Mouse (Mus musculus) forebrain, embryonic 11.5 days (tissue): Measurements from ENCODE around the gene Gm17359. TPM values are rescaled to one million over a fixed set of nuclear protein-coding genes. Genes with fewer than 3 reads are reported as not detected.

Source experiments
- ATAC-seq: fragments of 200-750 bp; cut with Nextera tagmentation; replicated peaks from 2 replicates; pipeline ENCODE4 v1.8.0; 2017; ENCODE audit warnings: moderate TSS enrichment; ENCODE audit not compliant: low FRiP score
- DNase-seq: peaks from one replicate; pipeline ENCODE4 v3.0.0-alpha.2; 2017; ENCODE audit warnings: low spot score
- H3K27ac ChIP-seq: fragments of 300-500 bp; sonication (generic); 2 replicates; pipeline ENCODE4 v1.5.1; 2014; ENCODE audit warnings: low read depth, low read length
- H3K27me3 ChIP-seq: fragments of 300-500 bp; sonication (generic); 2 replicates; pipeline ENCODE4 v1.6.1; 2014; ENCODE audit warnings: mild to moderate bottlenecking, low read length, mixed read lengths; ENCODE audit not compliant: control insufficient read depth, insufficient read depth
- H3K36me3 ChIP-seq: fragments of 300-500 bp; sonication (generic); 2 replicates; pipeline ENCODE4 v1.6.1; 2014; ENCODE audit warnings: mild to moderate bottlenecking, low read length, moderate library complexity, mixed read lengths; ENCODE audit not compliant: control insufficient read depth, insufficient read depth
- H3K4me1 ChIP-seq: fragments of 300-500 bp; sonication (generic); replicated peaks from 2 replicates; pipeline ENCODE4 v1.6.1; 2014; ENCODE audit warnings: low read length, mixed read lengths; ENCODE audit not compliant: control insufficient read depth, insufficient read depth
- H3K4me2 ChIP-seq: fragments of 300-500 bp; sonication (generic); 2 replicates; pipeline ENCODE4 v1.6.1; 2014; ENCODE audit warnings: low read depth, mild to moderate bottlenecking, low read length, moderate library complexity, mixed read lengths; ENCODE audit not compliant: severe bottlenecking
- H3K4me3 ChIP-seq: fragments of 300-500 bp; sonication (generic); 2 replicates; pipeline ENCODE4 v1.5.1; 2014; ENCODE audit warnings: low read depth, low read length
- H3K9ac ChIP-seq: fragments of 300-500 bp; sonication (generic); 2 replicates; pipeline ENCODE4 v1.6.1; 2014; ENCODE audit warnings: low read length
- H3K9me3 ChIP-seq: fragments of 300-500 bp; sonication (generic); 2 replicates; pipeline ENCODE4 v1.6.1; 2016; ENCODE audit warnings: low read length, mixed read lengths; ENCODE audit not compliant: control insufficient read depth
- WGBS: fragments of 180-500 bp; shearing (Covaris S2); extraction: QIAGEN DNeasy Blood & Tissue Kit; methylation state at CpG from one replicate; pipeline ENCODE4 v1.1.7; 2014; 5-methylcytosine and 5-hydroxymethylcytosine counted together
- polyA plus RNA-seq: library from polyadenylated mRNA; unstranded; fragments of >200 nt; fragmentation: Nextera tagmentation; extraction: Ambion mirVana; gene quantifications from 2 replicates; pipeline ENCODE4 v1.2.1, GENCODE M21; 2014

Gm17359 gene
- polyA plus RNA-seq, result not detected in 2 replicates

GRCm38 (mm10) chr3:79336044-79336766 lies at the start of gene Gm17359:
Gm17359 (plus strand) TSS chr3:79336661.
- DNase-seq (no peak), ATAC-seq (no peak)
- no peaks in the 10 kb centered on the region for H3K9me3 ChIP-seq
- H3K4me3 ChIP-seq, result no peak within 1 kb of the TSS
- no peak within 1 kb of the TSS for H3K9ac ChIP-seq
- WGBS, result 89% methylated on average over 8 of the region's 8 CpGs
- no peak within 1 kb of the TSS for H3K4me2 ChIP-seq
- no peaks in the 10 kb centered on the region for H3K27me3 ChIP-seq
- H3K36me3 ChIP-seq, result no peaks in the 10 kb centered on the region
- no peak within 1 kb of the TSS for H3K27ac ChIP-seq
- H3K4me1 ChIP-seq, result no peaks in the 10 kb centered on the region

- peak overlapping the region; percentile 83 for H3K9ac ChIP-seq
- peaks cover 7% of the 10 kb centered on the region; the same call in 1 of the 2 replicates for H3K27me3 ChIP-seq
- 0% methylated on average over 33 of the region's 60 CpGs for WGBS
- DNase-seq (peak; percentile 96), ATAC-seq (peak; percentile 98)
- peak overlapping the region; percentile 90 for H3K27ac ChIP-seq
- H3K4me3 ChIP-seq, result peak overlapping the region; percentile 68
- peaks cover 3% of the 10 kb centered on the region; the same call in 1 of the 2 replicates for H3K4me1 ChIP-seq
- no peaks in the 10 kb centered on the region for H3K9me3 ChIP-seq
- H3K36me3 ChIP-seq, result no peaks in the 10 kb centered on the region
- peak overlapping the region; percentile 83 for H3K4me2 ChIP-seq
Observed at GRCm38 (mm10) chr3:79287108-79287576, 49.3 kb upstream of the Gm17359 start.

- Histone ChIP-seq H3K27me3 (peaks cover 7% of the 10 kb centered on the region; the same call in 1 of the 2 replicates), H3K9ac (peak overlapping the region; percentile 83), H3K4me1 (peaks cover 3% of the 10 kb centered on the region; the same call in 1 of the 2 replicates), H3K4me3 (peak overlapping the region; percentile 68), H3K9me3 (no peaks in the 10 kb centered on the region), H3K4me2 (peak overlapping the region; percentile 74), H3K36me3 (no peaks in the 10 kb centered on the region), H3K27ac (no peak overlapping the region)
- 16% methylated on average over 17 of the region's 17 CpGs for WGBS
- DNase-seq, result no peak
- no peak for ATAC-seq
Observed at GRCm38 (mm10) chr3:79287699-79288458, 48.6 kb upstream of the Gm17359 start.

GRCm38 (mm10) chr3:79289050-79289449 lies 47.4 kb upstream of the Gm17359 start:
- Histone ChIP-seq H3K9me3 (no peaks in the 10 kb centered on the region), H3K4me3 (no peak overlapping the region), H3K27me3 (peaks cover 7% of the 10 kb centered on the region; the same call in 1 of the 2 replicates), H3K9ac (no peak overlapping the region), H3K27ac (no peak overlapping the region), H3K4me2 (no peak overlapping the region), H3K4me1 (no peaks in the 10 kb centered on the region; the same call in 1 of the 2 replicates), H3K36me3 (no peaks in the 10 kb centered on the region)
- DNase-seq (no peak), ATAC-seq (no peak)
- WGBS, result 80% methylated on average over 3 of the region's 3 CpGs

- 70% methylated on average over 4 of the region's 4 CpGs for WGBS
- Histone ChIP-seq H3K4me2 (no peak overlapping the region), H3K4me3 (no peak overlapping the region), H3K9ac (no peak overlapping the region), H3K27me3 (peaks cover 7% of the 10 kb centered on the region; the same call in 1 of the 2 replicates), H3K4me1 (no peaks in the 10 kb centered on the region), H3K36me3 (no peaks in the 10 kb centered on the region), H3K27ac (no peak overlapping the region), H3K9me3 (no peaks in the 10 kb centered on the region)
- DNase-seq (no peak), ATAC-seq (no peak)
Observed at GRCm38 (mm10) chr3:79293023-79293422, 43.4 kb upstream of the Gm17359 start.

- no peak overlapping the region for H3K27ac ChIP-seq
- H3K4me2 ChIP-seq, result no peak overlapping the region
- H3K9ac ChIP-seq, result no peak overlapping the region
- 89% methylated on average over 3 of the region's 3 CpGs for WGBS
- no peak overlapping the region for H3K4me3 ChIP-seq
- no peak for DNase-seq
- no peaks in the 10 kb centered on the region for H3K4me1 ChIP-seq
- H3K36me3 ChIP-seq, result no peaks in the 10 kb centered on the region
- H3K27me3 ChIP-seq, result no peaks in the 10 kb centered on the region
- H3K9me3 ChIP-seq, result no peaks in the 10 kb centered on the region
- no peak for ATAC-seq
Observed at GRCm38 (mm10) chr3:79294701-79295100, 41.8 kb upstream of the Gm17359 start.

- H3K27me3 ChIP-seq, result no peaks in the 10 kb centered on the region
- H3K9me3 ChIP-seq, result no peaks in the 10 kb centered on the region
- no peak overlapping the region for H3K9ac ChIP-seq
- WGBS, result 72% methylated on average over 5 of the region's 5 CpGs
- no peaks in the 10 kb centered on the region for H3K4me1 ChIP-seq
- no peak overlapping the region for H3K27ac ChIP-seq
- H3K36me3 ChIP-seq, result no peaks in the 10 kb centered on the region
- no peak overlapping the region for H3K4me2 ChIP-seq
- H3K4me3 ChIP-seq, result no peak overlapping the region
- no peak for DNase-seq
- ATAC-seq, result no peak
Observed at GRCm38 (mm10) chr3:79296049-79296448, 40.4 kb upstream of the Gm17359 start.

- Histone ChIP-seq H3K27ac (no peak overlapping the region), H3K36me3 (no peaks in the 10 kb centered on the region), H3K4me3 (no peak overlapping the region), H3K9me3 (no peaks in the 10 kb centered on the region), H3K27me3 (no peaks in the 10 kb centered on the region), H3K9ac (no peak overlapping the region), H3K4me2 (no peak overlapping the region), H3K4me1 (no peaks in the 10 kb centered on the region)
- DNase-seq (no peak), ATAC-seq (no peak)
- 70% methylated on average over 3 of the region's 3 CpGs for WGBS
Observed at GRCm38 (mm10) chr3:79296586-79296985, 39.9 kb upstream of the Gm17359 start.
